Mouse (Mus musculus) kidney, postnatal 25 days (tissue): Measurements from ENCODE around the gene Tti1.
A peak's percentile ranks its signal among the peaks of the same experiment; 100 is the strongest.
"Not testable (repeated sequence)": the region's sequence is repeated elsewhere in the genome, so short reads cannot be mapped to it uniquely, and the experiment has no call there.

Experiments used
- DNase-seq, 2 experiments: peaks; one replicate each; pipeline ENCODE4 v3.0.0; 2021; ENCODE audit warnings: mixed read lengths in 2 of 2

The Tti1 gene

DNA sequence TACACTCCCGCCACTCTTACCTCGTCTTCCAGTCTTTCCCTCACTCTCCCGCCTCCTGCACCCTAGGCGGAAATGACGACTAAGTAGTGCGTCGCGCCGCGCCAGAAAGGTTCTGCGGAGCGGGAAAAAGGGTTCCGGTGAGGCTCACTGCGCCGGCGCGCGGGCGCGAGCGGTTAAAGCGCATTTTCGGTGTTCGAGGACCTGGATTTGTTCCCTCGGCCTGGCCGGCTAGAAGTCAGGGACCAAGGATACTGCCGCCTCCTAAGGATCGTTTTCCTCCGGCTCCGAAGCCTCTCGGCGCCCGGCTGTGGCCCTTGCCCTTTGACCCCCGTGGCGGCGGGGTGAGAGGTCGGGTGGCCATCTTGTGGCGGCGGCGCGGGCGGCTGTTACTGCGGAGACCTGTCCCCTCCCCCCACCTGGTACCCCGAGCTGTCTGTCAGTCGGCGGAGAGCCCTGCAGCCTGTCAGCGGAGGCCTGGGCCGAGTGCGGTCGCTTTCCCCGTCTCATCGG is at the start of gene Tti1, which contains the start of gene Rprd1b:
TSS of gene Tti1 (minus strand) at position 80 of the 510 bp plus-strand sequence.
TSS of gene Rprd1b (plus strand) at position 144 of the 510 bp plus-strand sequence.
- peak; percentile 93 to 95 for DNase-seq

GRCm38 (mm10) chr2:158077981-158078380 is 49.7 kb upstream of the Tti1 start:
- DNase-seq: no peak

DNA sequence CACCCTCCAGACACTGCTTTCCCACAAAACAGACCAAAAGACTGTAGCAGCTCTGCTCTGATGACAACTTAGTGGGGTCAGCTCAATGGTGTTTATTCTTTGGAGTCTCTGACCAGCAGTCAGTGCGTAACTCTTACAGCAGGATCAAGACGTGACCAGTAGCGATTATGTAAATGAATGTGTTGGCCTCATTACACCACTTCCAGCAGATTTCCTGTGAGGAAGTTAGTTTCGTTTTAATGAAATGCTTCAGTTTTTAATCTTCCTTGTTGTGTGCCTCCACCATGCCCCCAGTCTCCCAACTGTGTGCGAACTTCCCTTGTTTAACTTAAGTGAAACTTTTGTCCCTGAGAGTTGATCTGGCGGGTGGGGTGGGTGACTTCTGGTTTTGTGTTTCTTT is 48.5 kb upstream of the Tti1 start:
- DNase-seq: no peak

DNA sequence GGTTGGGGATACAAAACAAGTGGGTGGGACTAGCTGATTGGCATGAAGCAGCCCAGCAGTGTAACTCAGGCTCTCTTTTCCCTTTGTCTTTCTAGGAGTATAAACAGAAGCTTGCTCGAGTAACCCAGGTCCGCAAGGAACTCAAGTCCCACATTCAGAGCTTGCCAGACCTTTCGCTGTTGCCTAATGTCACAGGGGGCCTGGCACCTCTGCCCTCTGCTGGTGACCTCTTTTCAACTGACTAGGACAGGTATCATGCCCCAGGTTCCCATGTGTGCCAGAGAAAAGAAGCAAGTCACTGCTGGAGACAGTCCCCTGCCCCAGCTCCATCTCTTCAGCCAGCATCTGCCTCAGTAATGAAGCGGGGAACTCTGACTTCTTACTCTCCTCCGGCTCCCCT is 46.6 kb upstream of the Tti1 start:
- no peak for DNase-seq

DNA sequence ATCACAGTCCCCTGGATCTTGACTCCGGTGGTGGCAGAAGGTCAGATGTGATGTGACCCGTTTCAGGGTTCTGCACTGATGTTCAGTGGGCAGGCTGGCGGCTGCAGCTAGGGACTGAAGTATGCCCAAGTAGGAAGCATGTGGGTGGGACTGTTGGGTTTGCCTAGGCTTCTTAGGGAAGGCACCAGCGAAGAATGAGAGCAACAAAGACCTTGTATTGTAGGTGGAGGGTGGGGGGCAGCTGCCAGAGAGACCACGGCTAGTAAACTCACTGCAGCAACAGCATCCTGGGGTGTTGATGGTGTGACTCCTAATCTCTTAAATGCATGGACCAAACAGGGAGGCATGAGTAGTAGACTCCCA is 43.4 kb upstream of the Tti1 start:
- DNase-seq: peak; percentile 30 to 51

DNA sequence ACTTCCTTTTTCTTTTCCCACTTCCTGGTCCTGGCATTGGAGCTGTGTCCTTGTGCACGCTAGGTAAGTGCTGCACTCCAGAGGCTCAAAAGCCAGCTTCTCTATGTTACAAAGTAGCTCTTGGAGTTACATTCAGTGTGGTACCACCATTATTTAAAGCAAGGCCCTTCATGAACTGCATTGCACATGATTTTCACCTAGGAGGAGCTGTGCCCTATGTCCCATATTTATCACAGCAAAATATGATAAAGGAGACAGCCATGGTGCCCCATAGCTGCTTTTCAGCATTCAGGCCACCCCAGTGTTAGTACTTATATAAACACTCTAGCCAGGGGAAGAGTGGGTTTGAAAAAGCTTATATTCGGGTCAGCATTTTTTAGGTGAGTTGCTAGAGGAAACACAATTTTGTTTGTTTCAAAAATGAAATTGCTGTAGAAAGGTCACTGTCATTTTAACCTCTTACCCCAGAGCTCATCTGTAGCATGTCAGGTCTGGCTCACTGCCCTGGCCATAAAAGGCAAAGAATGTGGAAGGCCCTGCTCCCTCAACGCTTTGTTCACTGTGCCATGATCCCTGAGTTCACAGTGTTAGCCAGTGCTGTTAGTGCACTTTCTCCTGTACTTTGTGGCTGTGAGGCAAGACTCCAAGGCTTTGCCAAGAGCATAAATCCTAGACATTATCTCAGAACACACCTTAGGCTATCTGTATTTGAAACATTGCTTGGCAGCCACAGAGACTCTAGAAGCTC is 42.8 kb upstream of the Tti1 start:
- peak; percentile 83 to 88 for DNase-seq

GRCm38 (mm10) chr2:158068444-158068971 is 40.3 kb upstream of the Tti1 start:
- DNase-seq: no peak

- DNase-seq: no peak
These were observed 39.1 kb upstream of the Tti1 start for GRCm38 (mm10) chr2:158067260-158067824.

- no peak for DNase-seq
These were observed 38.2 kb upstream of the Tti1 start for GRCm38 (mm10) chr2:158066456-158066855.

DNA sequence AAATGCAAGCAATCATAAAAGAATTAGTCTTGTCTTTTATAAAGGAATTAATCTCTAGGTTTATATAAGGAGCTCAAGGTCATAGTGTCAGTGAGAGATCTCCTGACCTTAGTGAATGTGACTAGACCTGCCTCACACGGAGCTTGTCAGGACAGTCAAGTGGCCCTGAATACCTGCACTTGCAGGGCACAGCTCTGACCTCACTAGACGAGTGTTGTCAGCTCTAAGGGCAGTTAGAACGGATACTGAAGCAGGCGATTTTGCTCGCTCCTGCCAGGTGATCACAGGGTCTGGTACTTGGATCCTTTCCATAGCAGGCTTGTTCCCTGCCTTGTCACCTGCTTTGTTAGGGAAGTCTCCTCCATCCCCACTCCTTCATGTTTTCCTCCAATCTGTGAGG is 36.8 kb upstream of the Tti1 start:
- DNase-seq: no peak

DNA sequence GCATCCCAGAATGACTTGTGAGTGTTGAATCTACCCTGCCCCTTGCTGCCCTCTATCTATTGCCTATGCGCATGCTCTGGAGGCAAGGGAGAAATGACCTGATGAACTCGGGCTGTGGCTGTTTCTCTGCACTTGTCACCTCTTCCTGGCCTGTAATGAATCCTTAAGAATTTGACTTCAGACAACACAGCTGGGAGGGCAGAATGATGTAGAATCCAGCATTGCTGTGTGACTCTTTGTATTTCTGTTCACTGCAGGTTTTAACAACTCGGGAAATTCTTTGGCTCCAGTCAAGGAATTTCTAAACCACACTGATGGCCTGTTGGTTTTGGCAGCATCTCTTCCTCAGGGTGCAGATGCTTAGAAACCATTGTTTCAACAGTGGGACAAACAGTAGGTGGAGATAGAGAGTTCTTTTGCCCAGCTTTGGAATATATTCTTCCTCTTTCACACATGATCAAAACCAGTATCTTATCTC is 36.4 kb upstream of the Tti1 start:
- peak in 1 of 2 experiments; percentile 25 for DNase-seq

DNA sequence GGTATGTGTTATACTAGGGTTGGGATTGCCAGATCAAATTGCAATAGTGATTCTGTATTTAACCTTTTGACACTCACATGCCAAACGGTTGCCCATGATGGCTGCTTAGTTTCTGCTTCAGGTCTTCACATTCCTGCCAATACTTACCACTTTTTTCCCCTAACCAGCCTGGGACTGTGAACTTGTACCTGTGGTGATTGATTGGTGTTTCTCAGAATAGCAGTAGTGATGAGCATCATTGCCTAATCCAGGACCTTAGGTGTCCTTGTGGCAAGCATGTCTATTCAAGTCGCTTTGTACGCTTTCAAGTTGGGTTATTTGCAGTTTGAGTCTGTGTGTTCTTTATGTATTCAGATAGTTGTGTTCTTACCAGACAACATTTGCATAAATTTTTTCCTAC is 34.8 kb upstream of the Tti1 start:
- DNase-seq: no peak

- DNase-seq: no peak
These were observed 31.5 kb upstream of the Tti1 start for GRCm38 (mm10) chr2:158059666-158060105.

DNA sequence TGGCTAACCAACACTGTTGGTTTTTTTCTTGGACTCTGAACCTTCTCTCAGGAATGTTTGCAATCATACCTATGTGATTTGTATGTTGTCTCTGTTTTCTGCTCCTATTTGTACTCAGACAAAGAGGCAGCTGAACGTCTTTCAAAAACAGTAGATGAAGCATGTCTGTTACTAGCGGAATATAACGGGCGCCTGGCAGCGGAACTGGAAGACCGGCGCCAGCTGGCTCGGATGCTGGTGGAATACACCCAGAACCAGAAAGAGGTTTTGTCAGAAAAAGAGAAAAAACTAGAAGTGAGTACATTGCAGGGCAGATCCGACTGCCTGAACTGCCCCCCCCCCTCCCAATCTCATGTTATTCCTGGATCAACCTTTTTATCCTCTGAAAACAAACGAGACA is 30.3 kb upstream of the Tti1 start:
- DNase-seq: no peak

GRCm38 (mm10) chr2:158057030-158057429 is 28.8 kb upstream of the Tti1 start:
- no peak for DNase-seq

GRCm38 (mm10) chr2:158055383-158055782 is 27.1 kb upstream of the Tti1 start:
- not testable (repeated sequence) for DNase-seq

GRCm38 (mm10) chr2:158054596-158054995 is 26.4 kb upstream of the Tti1 start:
- DNase-seq: no peak

DNA sequence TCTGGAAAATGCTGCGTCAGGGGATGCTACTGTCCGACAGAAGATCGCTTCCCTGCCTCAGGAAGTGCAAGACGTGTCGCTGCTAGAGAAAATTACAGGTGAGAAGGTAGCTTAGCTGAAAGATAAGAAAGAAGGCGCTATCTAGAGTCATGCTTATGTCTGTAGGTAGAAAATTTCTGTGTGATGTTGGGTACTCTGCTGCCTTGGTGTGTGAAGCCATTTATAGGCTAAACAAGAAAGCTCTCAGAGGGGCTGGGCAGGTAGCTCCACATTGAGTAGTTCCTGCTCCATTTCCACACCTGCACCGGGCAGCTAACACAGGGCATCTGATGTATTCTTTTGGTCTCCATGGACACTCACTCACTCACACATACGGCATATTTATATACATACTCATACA is 21.9 kb upstream of the Tti1 start:
- no peak for DNase-seq

DNA sequence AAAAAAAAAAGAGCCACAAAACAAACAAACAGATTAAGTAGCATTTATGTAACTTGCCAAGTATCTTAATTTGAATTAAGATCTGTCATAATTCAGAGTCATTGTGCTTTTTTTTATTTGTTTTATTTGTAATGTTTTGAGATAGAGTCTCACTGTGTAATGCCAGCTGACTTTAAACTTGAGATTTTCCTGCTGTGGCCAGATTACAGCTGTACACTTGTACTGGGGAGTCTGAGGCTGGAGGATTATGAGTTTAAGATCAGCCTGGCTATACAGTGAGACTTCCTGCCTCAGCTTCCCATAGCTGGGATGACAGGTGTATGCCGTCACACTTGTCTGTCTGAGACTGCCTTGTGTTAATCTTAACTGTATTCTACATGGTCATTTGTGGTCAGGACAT is 20.5 kb upstream of the Tti1 start:
- no peak for DNase-seq

DNA sequence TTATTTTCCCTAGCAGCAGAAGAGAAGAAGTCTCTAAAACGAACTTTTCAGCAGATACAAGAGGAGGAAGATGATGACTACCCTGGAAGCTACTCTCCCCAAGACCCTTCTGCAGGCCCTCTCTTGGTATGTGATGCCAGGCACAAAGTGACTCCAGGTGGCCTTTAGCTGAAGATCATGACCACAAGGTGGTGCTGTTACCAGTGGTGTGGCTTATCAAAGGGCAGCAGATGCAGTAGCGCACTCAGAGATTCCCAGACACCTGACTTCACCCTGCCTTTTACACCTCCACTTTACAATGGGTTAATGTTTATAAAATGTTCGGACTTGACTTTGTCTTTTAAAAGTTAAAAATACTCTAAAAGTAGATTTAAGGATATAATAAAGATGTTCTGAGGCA is 19.7 kb upstream of the Tti1 start:
- peak; percentile 69 to 83 for DNase-seq

- no peak for DNase-seq
These were observed 18.0 kb upstream of the Tti1 start for GRCm38 (mm10) chr2:158046186-158046585.

GRCm38 (mm10) chr2:158043504-158043903 is 15.3 kb upstream of the Tti1 start:
- no peak for DNase-seq

GRCm38 (mm10) chr2:158040396-158040795 is 12.2 kb upstream of the Tti1 start:
- no peak for DNase-seq

GRCm38 (mm10) chr2:158039662-158040061 is 11.4 kb upstream of the Tti1 start:
- no peak for DNase-seq
